Mouse (Mus musculus) MEL (cell line): ENCODE results near the gene Ifitm10.
"Not testable (repeated sequence)": the region's sequence is repeated elsewhere in the genome, so short reads cannot be mapped to it uniquely, and the experiment has no call there.

Source experiments
- CTCF ChIP-seq, 3 experiments: IDR thresholded peaks in 2 of 3; conservative IDR thresholded peaks in 1 of 3; 2 replicates each; pipeline ENCODE4 v1.5.1; 2011 to 2012; ENCODE audit warnings: low read length in 3 of 3, low read depth in 2 of 3, mild to moderate bottlenecking in 2 of 3, improper control_type of control experiment in 1 of 3, inconsistent platforms in 1 of 3, mixed read lengths in 1 of 3, moderate library complexity in 1 of 3; ENCODE audit not compliant: control insufficient read depth in 1 of 3, insufficient read depth in 1 of 3, poor library complexity in 1 of 3, severe bottlenecking in 1 of 3
- EP300 ChIP-seq, 2 experiments: IDR thresholded peaks; 2 replicates each; pipeline ENCODE4 v1.6.1; 2011; ENCODE audit warnings: improper control_type of control experiment in 2 of 2, low read length in 2 of 2, low read depth in 1 of 2, mild to moderate bottlenecking in 1 of 2
- GATA1 ChIP-seq: IDR thresholded peaks from 2 replicates; pipeline ENCODE4 v1.6.1; 2011; ENCODE audit warnings: low read depth, low read length, improper control_type of control experiment
- MAFK ChIP-seq: IDR thresholded peaks from 2 replicates; pipeline ENCODE4 v1.6.1; 2011; ENCODE audit warnings: low read depth, mild to moderate bottlenecking, low read length, improper control_type of control experiment, borderline replicate concordance
- POLR2A ChIP-seq, 2 experiments: IDR thresholded peaks; 2 replicates each; pipeline ENCODE4 v1.6.1; 2011 to 2012; ENCODE audit warnings: low read length in 2 of 2, mild to moderate bottlenecking in 2 of 2, control low read depth in 1 of 2, improper control_type of control experiment in 1 of 2, low read depth in 1 of 2, moderate library complexity in 1 of 2; ENCODE audit not compliant: control insufficient read depth in 1 of 2, insufficient read depth in 1 of 2, poor library complexity in 1 of 2
- TAL1 ChIP-seq: IDR thresholded peaks from 2 replicates; pipeline ENCODE4 v1.6.1; 2012; ENCODE audit warnings: mild to moderate bottlenecking, inconsistent platforms, low read length, moderate library complexity, mixed read lengths
- TBP ChIP-seq: IDR thresholded peaks from 2 replicates; pipeline ENCODE4 v1.8.0; 2011; ENCODE audit warnings: low read depth, low read length, improper control_type of control experiment
- UBTF ChIP-seq: IDR thresholded peaks from 2 replicates; pipeline ENCODE4 v1.6.1; 2012; ENCODE audit warnings: low read depth, mild to moderate bottlenecking, inconsistent platforms, low read length, improper control_type of control experiment, moderate library complexity, borderline replicate concordance; ENCODE audit not compliant: insufficient read depth
- USF2 ChIP-seq, 2 experiments: IDR thresholded peaks; 2 replicates each; pipeline ENCODE4 v1.6.1; 2011 to 2012; ENCODE audit warnings: improper control_type of control experiment in 2 of 2, low read length in 2 of 2, borderline replicate concordance in 1 of 2, inconsistent platforms in 1 of 2, low read depth in 1 of 2, mild to moderate bottlenecking in 1 of 2; ENCODE audit not compliant: insufficient read depth in 1 of 2
- ZC3H11A ChIP-seq: IDR thresholded peaks from 2 replicates; pipeline ENCODE4 v1.6.1; 2012; ENCODE audit warnings: low read depth, mild to moderate bottlenecking, inconsistent platforms, low read length, improper control_type of control experiment

DNA sequence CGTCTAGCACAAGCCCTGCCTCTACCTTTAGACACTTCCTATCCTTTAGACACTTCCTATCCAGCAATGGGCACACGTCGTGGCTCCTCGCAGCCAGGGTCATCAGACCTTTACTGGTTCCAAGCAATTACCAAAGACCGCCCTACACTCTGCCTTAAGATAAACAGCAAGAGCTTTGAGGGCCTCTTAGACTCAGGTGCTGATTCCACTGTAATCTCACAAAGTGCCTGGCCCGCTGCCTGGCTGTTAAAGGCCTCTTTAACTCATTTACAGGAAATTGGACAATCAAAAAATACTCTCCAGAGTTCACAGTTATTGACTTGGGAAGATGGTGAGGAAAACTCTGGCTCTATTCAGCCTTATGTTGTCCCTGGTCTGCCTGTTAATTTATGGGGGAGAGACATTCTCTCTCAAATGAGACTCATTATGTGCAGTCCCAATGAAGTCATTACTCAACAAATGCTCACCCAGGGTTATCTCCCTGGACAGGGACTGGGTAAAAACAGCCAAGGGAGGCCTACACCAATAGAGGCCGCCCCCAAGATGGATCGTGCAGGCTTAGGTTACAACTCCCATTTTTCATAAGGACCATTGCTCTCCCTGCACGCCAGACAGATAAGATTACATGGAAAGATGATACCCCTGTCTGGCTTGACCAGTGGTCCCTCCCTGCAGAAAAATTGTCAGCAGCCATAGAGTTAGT, 87.5 kb downstream of the Ifitm10 start:
- not testable (repeated sequence) for TF ChIP-seq UBTF; CTCF (IDR thresholded peaks at IDR 0.05 in 2 of 3, conservative IDR thresholded peaks at IDR 0.05 in 1 of 3; ENCODE audit: control insufficient read depth in 1 of 3, insufficient read depth in 1 of 3, low read depth in 2 of 3, low read length in 3 of 3, poor library complexity in 1 of 3, severe bottlenecking in 1 of 3); USF2 (IDR thresholded peaks at IDR 0.05; ENCODE audit: borderline replicate concordance in 1 of 2, insufficient read depth in 1 of 2, low read depth in 1 of 2, low read length in 2 of 2); ZC3H11A; TAL1; TBP; GATA1; MAFK; POLR2A (IDR thresholded peaks at IDR 0.05; ENCODE audit: control insufficient read depth in 1 of 2, insufficient read depth in 1 of 2, low read depth in 1 of 2, low read length in 2 of 2, poor library complexity in 1 of 2); EP300 (IDR thresholded peaks at IDR 0.05; ENCODE audit: low read depth in 1 of 2, low read length in 2 of 2)
